Mouse (Mus musculus) limb, embryonic 10.5 days (tissue): ENCODE results near the gene Sema3a. TPM values are rescaled to one million over a fixed set of nuclear protein-coding genes. Genes with fewer than 3 reads are reported as not detected.

Experiments used
- DNase-seq: peaks from one replicate; pipeline ENCODE4 v3.0.0-alpha.2; 2017; ENCODE audit warnings: low spot score
- H3K27ac ChIP-seq: fragments of 300-500 bp; sonication (generic); 2 replicates; pipeline ENCODE4 v1.5.1; 2016; ENCODE audit warnings: mild to moderate bottlenecking
- H3K27me3 ChIP-seq: fragments of 300-500 bp; sonication (generic); 2 replicates; pipeline ENCODE4 v1.6.1; 2016; ENCODE audit warnings: low read depth, mild to moderate bottlenecking; ENCODE audit not compliant: poor library complexity, severe bottlenecking
- H3K36me3 ChIP-seq: fragments of 300-500 bp; sonication (generic); 2 replicates; pipeline ENCODE4 v1.6.1; 2016; ENCODE audit warnings: mild to moderate bottlenecking, moderate library complexity
- H3K4me1 ChIP-seq: fragments of 300-500 bp; sonication (generic); 2 replicates; pipeline ENCODE4 v1.6.1; 2016
- H3K4me3 ChIP-seq: fragments of 300-500 bp; sonication (generic); 2 replicates; pipeline ENCODE4 v1.5.1; 2016; ENCODE audit warnings: mild to moderate bottlenecking, moderate library complexity
- H3K9me3 ChIP-seq: fragments of 300-500 bp; sonication (generic); replicated peaks from 2 replicates; pipeline ENCODE4 v1.6.1; 2016; ENCODE audit warnings: mild to moderate bottlenecking
- WGBS: fragments of 180-500 bp; shearing (Covaris S2); methylation state at CpG from one replicate; pipeline ENCODE4 v1.1.7; 2016; 5-methylcytosine and 5-hydroxymethylcytosine counted together
- polyA plus RNA-seq: library from polyadenylated mRNA; unstranded; fragments of >200 nt; fragmentation: Nextera tagmentation; extraction: Ambion mirVana; gene quantifications from 2 replicates; pipeline ENCODE4 v1.2.1, GENCODE M21; 2016

The Sema3a gene
- polyA plus RNA-seq, 1 experiment from 2014 or later, result 52.1 TPM

DNA sequence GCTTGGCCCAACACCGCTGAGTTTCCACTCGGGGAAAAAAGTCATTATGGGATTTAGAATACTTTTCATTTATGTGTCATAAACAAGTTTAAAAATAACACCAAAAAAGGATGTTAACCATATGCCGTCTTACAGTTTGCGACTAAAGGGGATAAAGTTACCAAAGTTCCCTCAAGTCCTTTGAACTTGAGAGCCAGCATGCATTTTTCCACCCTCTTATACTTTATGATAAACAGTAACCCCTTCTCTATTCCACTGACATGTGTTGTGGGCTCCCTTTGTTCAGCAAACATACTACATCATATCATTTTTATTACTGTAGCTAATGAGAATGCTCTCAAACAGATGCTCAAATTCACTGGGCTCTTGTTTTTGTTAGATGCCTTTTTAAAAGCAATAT lies 221.9 kb downstream of the Sema3a start:
- 81% methylated on average over 4 of the region's 4 CpGs for WGBS
- Histone ChIP-seq H3K9me3 (no peaks in the 10 kb centered on the region), H3K4me3 (no peak overlapping the region), H3K36me3 (no peaks in the 10 kb centered on the region), H3K4me1 (peaks cover 3% of the 10 kb centered on the region; the same call in 1 of the 2 replicates), H3K27me3 (no peaks in the 10 kb centered on the region), H3K27ac (no peak overlapping the region)
- no peak for DNase-seq

DNA sequence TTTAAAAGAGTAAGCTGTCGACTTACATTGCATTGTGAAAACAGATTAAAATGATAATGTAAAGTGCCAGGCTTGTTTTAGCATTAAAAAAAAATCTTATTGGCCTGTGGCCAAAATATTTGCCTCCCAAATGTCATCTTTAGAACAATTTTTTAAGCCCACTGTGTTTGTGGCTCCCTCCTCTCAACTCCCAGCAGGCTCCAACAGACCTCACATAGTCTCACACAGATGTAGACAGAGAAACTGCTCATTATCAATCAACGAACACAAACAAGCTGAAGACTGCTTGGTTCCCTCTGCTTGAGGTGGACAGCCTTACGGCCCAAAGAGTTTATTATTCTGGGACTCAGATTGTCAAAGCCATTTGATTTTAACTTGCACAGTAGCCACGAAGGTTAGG lies 226.4 kb downstream of the Sema3a start:
- Histone ChIP-seq H3K36me3 (no peaks in the 10 kb centered on the region), H3K4me1 (peaks cover 3% of the 10 kb centered on the region; the same call in 1 of the 2 replicates), H3K27me3 (no peaks in the 10 kb centered on the region), H3K27ac (no peak overlapping the region), H3K9me3 (no peaks in the 10 kb centered on the region), H3K4me3 (no peak overlapping the region)
- WGBS, result 41% methylated on average over 4 of the region's 4 CpGs
- no peak for DNase-seq

DNA sequence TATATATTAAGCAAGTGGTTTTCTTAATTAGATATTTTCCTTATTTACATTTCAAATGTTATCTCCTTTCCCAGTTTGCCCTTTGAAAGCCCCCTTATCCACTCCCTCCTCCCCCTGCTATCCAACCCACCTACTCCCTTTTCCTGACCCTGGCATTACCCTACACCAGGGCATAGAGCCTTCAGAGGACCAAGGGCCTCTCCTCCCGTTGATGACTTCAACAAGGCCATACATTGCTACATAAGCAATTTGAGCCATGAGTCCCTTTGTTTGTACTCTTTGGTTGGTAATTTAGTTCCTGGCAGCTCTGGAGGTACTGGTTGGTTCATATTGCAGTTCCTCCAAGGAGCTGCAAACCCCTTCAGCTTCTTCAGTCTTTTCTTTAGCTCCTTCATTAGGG lies 227.8 kb downstream of the Sema3a start:
- no peak overlapping the region for H3K27ac ChIP-seq
- H3K4me3 ChIP-seq, result no peak overlapping the region
- H3K9me3 ChIP-seq, result no peaks in the 10 kb centered on the region
- no peak for DNase-seq
- H3K4me1 ChIP-seq, result peaks cover 3% of the 10 kb centered on the region; the same call in 1 of the 2 replicates
- no peaks in the 10 kb centered on the region for H3K36me3 ChIP-seq
- no peaks in the 10 kb centered on the region for H3K27me3 ChIP-seq
- WGBS, result 87% methylated on average over 1 of the region's 1 CpGs

DNA sequence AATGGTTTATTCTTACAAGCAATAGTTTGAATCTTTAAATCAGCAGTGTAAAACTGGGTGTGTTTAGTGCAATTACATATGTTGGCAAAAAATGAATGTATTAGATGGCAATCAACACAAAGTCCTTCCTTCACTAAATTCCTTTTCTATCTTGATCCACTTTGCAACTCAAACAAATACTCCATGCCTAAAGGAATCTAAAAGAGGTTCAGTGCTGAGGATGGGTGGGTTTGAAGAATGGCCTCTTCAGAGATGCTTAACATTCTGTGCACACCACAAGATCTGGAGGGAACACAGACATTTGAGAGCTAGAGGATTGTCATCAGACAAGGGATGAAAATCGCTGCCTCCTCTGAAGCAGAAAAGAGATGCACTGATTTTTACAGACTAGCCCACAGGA lies 228.3 kb downstream of the Sema3a start:
- Histone ChIP-seq H3K4me1 (peaks cover 5% of the 10 kb centered on the region), H3K9me3 (no peaks in the 10 kb centered on the region), H3K4me3 (no peak overlapping the region), H3K27ac (no peak overlapping the region), H3K36me3 (no peaks in the 10 kb centered on the region), H3K27me3 (no peaks in the 10 kb centered on the region)
- DNase-seq, result no peak
- WGBS, result 94% methylated on average over 1 of the region's 1 CpGs

DNA sequence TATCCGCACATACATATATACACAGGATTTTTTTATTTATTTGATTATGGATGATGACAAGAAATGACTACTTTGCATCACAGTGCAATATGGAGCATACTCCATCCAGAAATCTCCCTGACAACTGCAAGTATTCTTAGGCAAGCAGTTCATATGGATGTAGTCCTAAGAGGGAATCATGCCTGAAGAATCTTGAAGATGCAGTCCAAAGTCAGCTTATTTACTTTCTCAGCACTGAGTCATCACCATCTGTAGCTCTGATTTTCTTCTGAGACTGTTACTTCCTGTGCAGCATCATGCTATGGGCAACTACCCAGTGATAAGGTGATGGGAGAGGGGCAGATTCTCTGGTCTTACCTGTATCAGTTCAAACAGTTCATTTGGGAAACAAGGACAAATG lies 229.7 kb downstream of the Sema3a start:
- H3K4me1 ChIP-seq, result peaks cover 12% of the 10 kb centered on the region
- no peak overlapping the region for H3K4me3 ChIP-seq
- 89% methylated on average over 1 of the region's 1 CpGs for WGBS
- H3K9me3 ChIP-seq, result no peaks in the 10 kb centered on the region
- no peaks in the 10 kb centered on the region for H3K36me3 ChIP-seq
- H3K27me3 ChIP-seq, result no peaks in the 10 kb centered on the region
- DNase-seq, result no peak
- H3K27ac ChIP-seq, result no peak overlapping the region

DNA sequence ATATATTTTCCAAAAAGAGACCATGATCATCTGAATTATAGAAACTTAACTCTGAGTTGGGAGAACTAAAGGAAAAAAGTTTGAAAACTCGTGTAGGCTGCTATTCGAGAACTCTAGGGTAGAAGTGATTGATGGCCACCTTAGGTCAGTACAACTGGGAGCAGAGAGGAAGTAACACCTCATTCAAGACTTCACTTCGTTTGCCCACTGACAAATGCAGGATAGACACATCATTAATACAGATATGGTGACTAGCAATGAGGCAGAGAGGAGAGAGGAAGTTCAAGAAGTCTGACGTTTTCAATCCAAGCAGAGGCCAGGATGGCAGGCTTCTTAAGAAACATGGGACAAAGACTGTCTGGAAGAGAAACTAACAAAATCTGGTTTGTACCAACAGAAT lies 233.6 kb downstream of the Sema3a start:
- WGBS, result 6% methylated on average over 4 of the region's 4 CpGs

DNA sequence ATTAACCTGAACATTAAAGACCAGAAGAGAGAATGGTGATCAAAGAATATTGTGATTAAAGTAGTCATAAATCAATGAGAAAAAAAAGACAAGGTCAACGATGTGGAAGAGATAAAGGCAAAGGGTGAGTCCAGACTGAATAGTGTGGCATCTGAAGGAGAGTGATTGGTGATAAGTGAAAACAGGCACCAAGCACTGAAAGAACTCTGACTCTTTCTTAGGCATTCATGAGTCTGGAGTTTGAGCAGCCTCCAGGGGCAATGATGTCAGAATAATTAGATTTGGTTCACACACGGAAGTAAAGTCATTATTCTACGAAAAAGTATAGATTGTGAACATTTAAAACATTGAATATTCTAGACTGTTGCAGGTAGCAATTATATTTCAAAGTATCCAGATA lies 235.5 kb downstream of the Sema3a start:
- WGBS, result 10% methylated on average over 3 of the region's 3 CpGs

More for the DNA sequence above, 233.6 kb downstream of the Sema3a start:
- no peaks in the 10 kb centered on the region for H3K36me3 ChIP-seq
- no peaks in the 10 kb centered on the region for H3K9me3 ChIP-seq
- no peaks in the 10 kb centered on the region for H3K27me3 ChIP-seq
- peak overlapping the region; percentile 50; the same call in 1 of the 2 replicates for H3K27ac ChIP-seq
- H3K4me3 ChIP-seq, result no peak overlapping the region
- no peak for DNase-seq
- peaks cover 13% of the 10 kb centered on the region for H3K4me1 ChIP-seq

DNA sequence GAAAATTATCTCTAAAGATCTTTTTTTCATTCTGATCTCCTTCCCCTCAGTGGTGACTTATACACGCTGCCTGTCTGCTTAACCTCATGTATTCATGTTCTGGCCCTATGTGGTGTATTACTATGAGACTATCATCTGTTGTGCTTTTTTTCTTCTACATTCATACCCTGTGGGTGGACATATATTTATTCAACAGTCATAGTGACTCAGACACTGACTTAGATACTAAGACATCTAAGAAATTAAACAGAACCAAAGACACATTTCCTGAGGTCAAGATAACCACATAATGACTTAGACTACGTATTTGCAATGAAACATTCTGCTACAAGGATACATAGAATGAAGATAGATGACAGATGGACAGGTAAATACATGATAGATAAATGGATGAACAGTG lies 239.9 kb downstream of the Sema3a start:
- Histone ChIP-seq H3K36me3 (peaks cover 8% of the 10 kb centered on the region), H3K4me1 (peaks cover 5% of the 10 kb centered on the region), H3K4me3 (no peak overlapping the region), H3K27ac (no peak overlapping the region), H3K9me3 (no peaks in the 10 kb centered on the region), H3K27me3 (no peaks in the 10 kb centered on the region)
- 96% methylated on average over 2 of the region's 2 CpGs for WGBS
- DNase-seq, result no peak

More for the DNA sequence above, 235.5 kb downstream of the Sema3a start:
- no peak overlapping the region for H3K27ac ChIP-seq
- DNase-seq, result no peak
- peaks cover 13% of the 10 kb centered on the region for H3K4me1 ChIP-seq
- no peak overlapping the region for H3K4me3 ChIP-seq
- no peaks in the 10 kb centered on the region for H3K36me3 ChIP-seq
- no peaks in the 10 kb centered on the region for H3K9me3 ChIP-seq
- H3K27me3 ChIP-seq, result no peaks in the 10 kb centered on the region

DNA sequence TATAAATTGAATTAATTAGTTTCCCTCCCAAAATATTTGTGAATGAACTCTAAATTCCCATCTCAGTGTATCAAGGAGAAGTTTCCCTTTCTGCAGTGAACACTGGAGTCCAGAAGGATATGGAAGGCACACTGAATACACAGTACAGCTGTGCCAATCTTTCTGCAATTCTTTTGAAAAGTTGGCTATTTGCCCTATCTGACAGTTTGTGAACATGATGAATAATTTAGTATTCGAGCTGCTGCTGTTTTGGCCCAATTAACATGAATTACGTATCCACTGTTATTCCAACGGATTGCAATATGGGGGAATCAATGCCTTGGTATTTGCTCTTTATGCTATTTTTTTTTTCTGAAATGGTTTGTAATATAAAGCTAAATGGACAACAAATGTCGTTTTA lies 254.0 kb downstream of the Sema3a start:
- WGBS, result 79% methylated on average over 4 of the region's 4 CpGs
- H3K9me3 ChIP-seq, result no peaks in the 10 kb centered on the region
- no peak for DNase-seq

DNA sequence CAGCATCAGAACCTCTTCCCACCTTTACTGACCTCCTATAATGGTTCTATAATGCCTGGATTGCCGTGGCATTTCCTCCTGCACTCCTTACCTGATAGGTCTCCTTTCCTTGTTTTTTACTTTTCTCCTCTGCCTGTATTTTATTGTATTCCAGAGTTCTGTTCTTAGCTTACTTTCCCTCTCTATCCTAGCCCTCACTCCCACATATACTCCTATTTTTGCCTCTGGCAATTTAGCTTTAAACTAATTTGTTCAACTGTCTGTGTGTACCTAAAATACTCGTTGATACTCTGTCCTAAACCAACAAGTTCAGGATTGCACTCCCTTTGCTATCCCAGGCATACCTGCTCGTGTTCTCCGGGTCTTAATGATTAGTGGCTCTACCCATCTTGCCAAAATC lies 258.8 kb downstream of the Sema3a start:
- Histone ChIP-seq H3K36me3 (no peaks in the 10 kb centered on the region), H3K4me1 (no peaks in the 10 kb centered on the region), H3K9me3 (no peaks in the 10 kb centered on the region), H3K27me3 (no peaks in the 10 kb centered on the region), H3K27ac (no peak overlapping the region), H3K4me3 (no peak overlapping the region)
- 79% methylated on average over 4 of the region's 4 CpGs for WGBS
- DNase-seq, result no peak

More for the DNA sequence above, 254.0 kb downstream of the Sema3a start:
- Histone ChIP-seq H3K27ac (no peak overlapping the region), H3K36me3 (no peaks in the 10 kb centered on the region), H3K27me3 (no peaks in the 10 kb centered on the region), H3K4me1 (no peaks in the 10 kb centered on the region), H3K4me3 (no peak overlapping the region)

DNA sequence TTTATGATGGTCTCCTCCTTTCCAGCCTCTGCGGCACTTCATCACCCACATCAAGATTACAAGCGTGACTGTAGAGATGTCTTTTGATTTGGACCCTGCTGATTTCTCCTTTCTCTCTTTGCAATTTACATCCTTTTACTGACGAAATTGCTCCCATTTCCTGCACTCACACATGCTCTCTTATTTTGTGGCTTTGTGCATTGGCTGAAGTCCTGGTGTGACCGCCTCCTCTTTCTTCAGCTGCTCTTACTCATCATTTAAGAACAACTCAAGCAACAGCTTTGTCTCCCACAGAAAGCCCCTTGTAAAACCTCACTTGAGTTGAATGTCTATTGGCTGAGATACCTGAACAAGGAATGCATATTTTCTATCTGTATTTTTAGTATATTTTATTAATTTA lies 259.5 kb downstream of the Sema3a start:
- no peaks in the 10 kb centered on the region for H3K27me3 ChIP-seq
- no peaks in the 10 kb centered on the region for H3K36me3 ChIP-seq
- H3K9me3 ChIP-seq, result no peaks in the 10 kb centered on the region
- no peak overlapping the region for H3K4me3 ChIP-seq
- no peaks in the 10 kb centered on the region for H3K4me1 ChIP-seq
- no peak for DNase-seq
- no peak overlapping the region for H3K27ac ChIP-seq
- 55% methylated on average over 4 of the region's 4 CpGs for WGBS

DNA sequence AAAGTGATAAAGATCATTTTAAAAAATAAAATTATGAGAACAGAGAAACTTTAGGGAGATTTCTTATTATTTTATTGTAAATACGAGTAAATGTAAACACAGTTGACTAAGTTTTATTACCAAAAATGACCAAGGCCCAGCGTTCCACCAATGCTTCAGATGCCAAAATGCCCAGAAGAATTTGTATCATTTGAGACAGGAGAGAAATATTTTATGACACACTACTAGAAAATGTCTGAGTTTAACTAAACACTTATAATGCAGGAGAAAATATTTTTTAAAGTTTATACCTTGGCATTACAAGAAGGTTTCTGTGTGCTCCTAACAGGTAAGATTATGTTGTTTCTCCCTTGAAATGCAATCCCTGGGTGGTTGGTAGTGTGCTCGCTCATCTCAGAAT lies 261.4 kb downstream of the Sema3a start:
- Histone ChIP-seq H3K27me3 (no peaks in the 10 kb centered on the region), H3K9me3 (no peaks in the 10 kb centered on the region), H3K4me1 (no peaks in the 10 kb centered on the region), H3K4me3 (no peak overlapping the region), H3K27ac (no peak overlapping the region), H3K36me3 (no peaks in the 10 kb centered on the region)
- no peak for DNase-seq
- WGBS, result 95% methylated on average over 3 of the region's 3 CpGs

DNA sequence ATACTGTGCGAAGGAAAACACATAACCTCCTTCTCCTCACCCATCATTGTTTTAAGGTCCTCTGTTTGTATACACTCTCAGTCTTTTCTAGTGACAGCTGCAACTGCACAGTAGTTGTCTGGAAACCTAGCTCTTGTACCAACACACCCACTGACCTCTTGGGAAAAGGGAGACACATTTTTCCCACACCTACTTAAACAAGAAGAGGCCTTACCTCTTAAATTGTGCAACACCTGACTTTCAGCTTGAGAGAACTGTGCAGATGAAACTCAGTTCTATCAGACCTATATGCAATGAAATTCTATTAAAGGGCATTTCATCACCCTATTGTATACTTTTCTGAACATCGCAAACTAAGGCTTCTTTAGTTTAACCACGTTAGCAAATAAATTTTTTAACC lies 262.5 kb downstream of the Sema3a start:
- no peaks in the 10 kb centered on the region for H3K27me3 ChIP-seq
- no peak overlapping the region for H3K27ac ChIP-seq

DNA sequence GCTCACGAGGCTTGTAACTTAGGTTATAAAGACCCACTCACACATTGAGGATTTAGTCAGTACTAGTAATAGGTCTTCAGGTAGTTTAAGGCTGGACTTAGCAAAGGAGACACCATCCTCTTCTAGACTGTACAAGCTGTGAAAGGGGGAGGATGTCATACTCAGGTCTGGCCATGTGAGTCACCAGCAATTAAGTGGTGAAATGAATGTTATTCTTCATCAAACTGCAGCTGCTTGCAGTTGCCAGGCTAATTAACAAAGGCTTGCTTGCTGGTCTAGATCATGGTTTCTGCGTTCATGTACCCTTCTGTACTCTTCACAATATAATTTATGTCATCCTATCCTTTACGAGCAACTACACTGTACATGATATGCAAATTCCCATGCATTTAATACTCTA lies 264.8 kb downstream of the Sema3a start:
- 83% methylated on average over 3 of the region's 3 CpGs for WGBS
- H3K4me1 ChIP-seq, result peaks cover 7% of the 10 kb centered on the region; the same call in 1 of the 2 replicates
- no peaks in the 10 kb centered on the region for H3K9me3 ChIP-seq
- no peaks in the 10 kb centered on the region for H3K36me3 ChIP-seq
- no peaks in the 10 kb centered on the region for H3K27me3 ChIP-seq
- no peak for DNase-seq
- no peak overlapping the region for H3K27ac ChIP-seq
- no peak overlapping the region for H3K4me3 ChIP-seq

More for the DNA sequence above, 262.5 kb downstream of the Sema3a start:
- 86% methylated on average over 3 of the region's 3 CpGs for WGBS
- no peak overlapping the region for H3K4me3 ChIP-seq
- DNase-seq, result no peak
- no peaks in the 10 kb centered on the region for H3K4me1 ChIP-seq
- H3K9me3 ChIP-seq, result no peaks in the 10 kb centered on the region
- no peaks in the 10 kb centered on the region for H3K36me3 ChIP-seq
